Mouse (Mus musculus) myocyte (in vitro differentiated cells): ENCODE results near the gene Rpf1.

ENCODE experiments used
- CEBPB ChIP-seq: IDR thresholded peaks from 2 replicates; pipeline ENCODE4 v1.6.1; 2011; ENCODE audit warnings: mild to moderate bottlenecking, moderate library complexity; ENCODE audit not compliant: poor library complexity, insufficient read depth, severe bottlenecking
- E2F4 ChIP-seq: IDR thresholded peaks from one replicate; pipeline ENCODE4 v1.6.1; 2011; ENCODE audit warnings: mild to moderate bottlenecking, control low read depth, moderate library complexity; ENCODE audit not compliant: insufficient read depth
- MAX ChIP-seq: IDR thresholded peaks from one replicate; pipeline ENCODE4 v1.6.1; 2011; ENCODE audit warnings: low read depth, mild to moderate bottlenecking, control low read depth
- MYOD1 ChIP-seq, 3 experiments: IDR thresholded peaks; one replicate each; pipeline ENCODE4 v1.6.1; 2011; ENCODE audit warnings: control low read depth in 2 of 3, low read depth in 2 of 3, mild to moderate bottlenecking in 2 of 3, moderate library complexity in 1 of 3; ENCODE audit not compliant: insufficient read length in 2 of 3, control insufficient read depth in 1 of 3
- MYOG ChIP-seq, 3 experiments: IDR thresholded peaks; one replicate each; pipeline ENCODE4 v1.6.1; 2011; ENCODE audit warnings: control low read depth in 2 of 3, low read depth in 2 of 3, mild to moderate bottlenecking in 2 of 3; ENCODE audit not compliant: insufficient read length in 2 of 3, control insufficient read depth in 1 of 3, insufficient read depth in 1 of 3
- POLR2A ChIP-seq: IDR thresholded peaks from one replicate; pipeline ENCODE4 v1.6.1; 2011; ENCODE audit warnings: low read depth, mild to moderate bottlenecking, control low read depth, moderate library complexity; ENCODE audit not compliant: insufficient read length
- POLR2AphosphoS2 ChIP-seq: IDR thresholded peaks from one replicate; pipeline ENCODE4 v1.6.1; 2011; ENCODE audit warnings: low read depth, control low read depth; ENCODE audit not compliant: insufficient read length
- REST ChIP-seq: IDR thresholded peaks from one replicate; pipeline ENCODE4 v1.6.1; 2011; ENCODE audit warnings: mild to moderate bottlenecking, control low read depth, moderate library complexity; ENCODE audit not compliant: insufficient read depth, insufficient read length
- SRF ChIP-seq: IDR thresholded peaks from one replicate; pipeline ENCODE4 v1.6.1; 2011; ENCODE audit warnings: low read depth; ENCODE audit not compliant: control insufficient read depth, insufficient read length
- TCF12 ChIP-seq: IDR thresholded peaks from one replicate; pipeline ENCODE4 v1.6.1; 2011; ENCODE audit warnings: mild to moderate bottlenecking, control low read depth; ENCODE audit not compliant: poor library complexity, insufficient read depth, severe bottlenecking
- TCF3 ChIP-seq: IDR thresholded peaks from one replicate; pipeline ENCODE4 v1.6.1; 2011; ENCODE audit warnings: low read depth, control low read depth; ENCODE audit not compliant: insufficient read length
- USF1 ChIP-seq: IDR thresholded peaks from one replicate; pipeline ENCODE4 v1.6.1; 2011; ENCODE audit warnings: low read depth, mild to moderate bottlenecking, control low read depth, moderate library complexity

DNA sequence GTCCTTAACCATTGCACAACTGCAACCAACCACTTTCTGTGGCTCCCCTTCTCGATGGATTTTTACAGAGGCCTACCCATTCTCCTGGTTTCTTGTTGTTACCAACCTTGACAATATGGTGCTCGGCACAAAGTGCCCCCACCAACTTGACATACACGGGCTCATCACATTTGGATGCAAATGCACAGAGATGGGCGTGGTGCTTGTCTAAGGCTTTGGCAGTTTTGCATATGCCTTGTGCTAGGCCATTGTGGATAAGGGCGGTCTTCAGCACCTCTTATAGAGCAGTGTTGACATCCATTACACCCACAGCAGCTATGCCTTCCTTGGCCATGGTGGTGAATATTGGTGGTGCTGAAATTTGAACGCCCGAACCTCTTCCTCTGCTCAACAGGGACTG is 41.7 kb upstream of the Rpf1 start:
- TF ChIP-seq E2F4 (no peak), MAX (no peak), POLR2A (no peak), MYOD1 (IDR thresholded peaks at IDR 0.05; ENCODE audit: control insufficient read depth in 1 of 3, insufficient read length in 2 of 3, low read depth in 2 of 3) (no peak), POLR2AphosphoS2 (no peak), CEBPB (no peak), USF1 (no peak), TCF12 (no peak), MYOG (IDR thresholded peaks at IDR 0.05; ENCODE audit: control insufficient read depth in 1 of 3, insufficient read depth in 1 of 3, insufficient read length in 2 of 3, low read depth in 2 of 3) (no peak), REST (no peak), TCF3 (no peak), SRF (no peak)
